Mouse (Mus musculus): ENCODE results near the gene Cd300lg. TPM values are rescaled to one million over a fixed set of nuclear protein-coding genes. Genes with fewer than 3 reads are reported as not detected.

Cd300lg gene
- total RNA-seq (2021): not detected
- long read RNA-seq, experiment 1: 0 reads
- long read RNA-seq, experiment 2, partial matches to known transcripts: 0 of 4 reads
- long read RNA-seq, experiment 2, other reads (novel, unspliced or antisense): 4 of 4 reads

DNA sequence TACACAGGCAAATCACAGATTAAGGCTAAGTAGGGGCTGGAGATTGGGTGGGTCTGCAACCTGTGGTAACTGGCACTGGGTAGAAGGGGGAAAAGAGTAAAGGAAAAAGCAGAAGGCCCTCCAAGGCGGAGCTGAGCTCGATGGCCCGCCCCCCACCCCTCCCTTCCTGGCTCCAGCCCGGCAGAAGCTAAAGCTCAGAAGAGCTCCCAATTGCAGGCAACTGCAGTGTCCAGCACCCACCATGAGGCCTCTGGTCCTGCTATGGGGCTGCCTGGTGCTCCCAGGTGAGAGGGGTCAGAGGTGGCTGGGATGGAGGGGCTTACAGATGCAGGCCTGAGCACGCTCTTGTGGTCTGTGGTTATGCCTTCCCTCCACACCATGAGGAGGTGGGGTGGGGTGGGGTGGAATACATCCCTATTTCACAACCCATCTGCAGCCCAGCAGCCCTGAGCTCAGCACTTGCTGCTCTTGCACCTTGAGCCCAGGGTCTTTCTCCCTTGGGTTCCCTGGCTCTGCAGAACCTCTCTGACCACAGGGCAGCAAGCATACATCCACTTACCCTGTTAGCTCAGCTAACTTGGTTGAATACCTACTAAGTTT lies at the start of gene Cd300lg:
TSS of gene Cd300lg (plus strand) at position 160 of the 600 bp plus-strand sequence.
- H3K4me3 ChIP-seq: no peak within 1 kb of the TSS
- H3K27ac ChIP-seq: no peak within 1 kb of the TSS
- TF ChIP-seq CTCF (IDR thresholded peaks at IDR 0.05): no peak
- DNase-seq (ENCODE audit: extremely low spot score in 1 of 2, low spot score in 2 of 2): no peak
- intact Hi-C loops (cut with DNase I): loop anchor here (5.0 kb wide), 1 partner anchor 124 kb away; no protein-coding TSS in a partner anchor

- no peak overlapping the region for H3K4me3 ChIP-seq
- no peak for TF ChIP-seq CTCF (IDR thresholded peaks at IDR 0.05)
- intact Hi-C loops (cut with DNase I): loop anchor here (2.0 kb wide), 1 partner anchor 39 kb away; no protein-coding TSS in a partner anchor
- peak overlapping the region; percentile 70 for H3K27ac ChIP-seq
- no peak for DNase-seq (ENCODE audit: extremely low spot score in 1 of 2, low spot score in 2 of 2)
Measured at GRCm38 (mm10) chr11:101991813-101992212, 49.5 kb upstream of the Cd300lg start.

GRCm38 (mm10) chr11:101992411-101992810 lies 48.9 kb upstream of the Cd300lg start:
- Histone ChIP-seq H3K27ac (peak overlapping the region; percentile 70), H3K4me3 (no peak overlapping the region)
- no peak for TF ChIP-seq CTCF (IDR thresholded peaks at IDR 0.05)
- intact Hi-C loops (cut with DNase I): no loop called here
- peak; percentile 51 to 63 for DNase-seq (ENCODE audit: extremely low spot score in 1 of 2, low spot score in 2 of 2)

DNA sequence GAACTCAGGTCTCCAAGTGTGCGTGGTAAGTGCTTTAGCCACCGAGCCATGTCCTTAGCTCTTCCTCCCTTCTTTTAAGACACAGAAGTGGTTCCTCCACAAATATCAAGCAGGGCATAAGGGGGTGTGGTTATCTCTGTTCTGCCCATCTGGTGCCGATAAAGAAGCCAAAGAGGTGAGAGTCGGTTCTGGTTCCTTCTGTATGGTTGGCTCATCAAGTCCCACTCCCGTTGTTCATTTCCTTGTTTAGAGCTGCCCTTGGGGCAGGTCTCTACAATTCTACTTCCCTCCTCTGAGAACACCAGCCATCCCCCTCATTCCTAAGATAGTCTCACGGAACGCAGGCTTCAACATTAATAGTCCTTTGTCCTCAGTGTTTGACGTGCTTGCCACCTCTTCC lies 47.2 kb upstream of the Cd300lg start:
- DNase-seq (ENCODE audit: extremely low spot score in 1 of 2, low spot score in 2 of 2): no peak
- H3K4me3 ChIP-seq: no peak overlapping the region
- no peak for TF ChIP-seq CTCF (IDR thresholded peaks at IDR 0.05)
- intact Hi-C loops (cut with DNase I): no loop called here
- peak overlapping the region; percentile 29; the same call in 1 of the 2 replicates for H3K27ac ChIP-seq

- no peak for DNase-seq (ENCODE audit: extremely low spot score in 1 of 2, low spot score in 2 of 2)
- H3K27ac ChIP-seq: no peak overlapping the region
- intact Hi-C loops (cut with DNase I): no loop called here
- no peak overlapping the region for H3K4me3 ChIP-seq
- no peak for TF ChIP-seq CTCF (IDR thresholded peaks at IDR 0.05)
Measured at GRCm38 (mm10) chr11:101995938-101996337, 45.4 kb upstream of the Cd300lg start.

DNA sequence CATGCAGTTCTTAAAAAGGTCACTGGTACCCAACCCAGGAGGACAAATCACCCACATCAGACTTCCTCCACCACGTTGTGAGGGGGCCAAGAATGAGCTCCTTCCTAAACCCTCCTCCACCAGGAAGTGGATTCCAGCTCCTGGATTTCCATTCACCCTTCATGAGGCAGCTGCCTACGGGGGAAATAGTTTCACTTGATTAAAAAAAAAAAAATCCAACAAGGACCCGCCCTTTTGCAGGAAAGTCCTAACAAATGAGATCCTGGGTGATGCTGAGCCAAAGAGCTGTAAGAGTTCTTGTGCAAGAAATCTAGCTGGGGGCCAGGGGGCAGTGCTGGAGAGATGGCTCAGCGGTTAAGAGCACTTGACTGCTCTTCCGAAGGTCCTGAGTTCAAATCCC lies 43.1 kb upstream of the Cd300lg start:
- intact Hi-C loops (cut with DNase I): no loop called here
- Histone ChIP-seq H3K27ac (no peak overlapping the region), H3K4me3 (no peak overlapping the region)
- DNase-seq (ENCODE audit: extremely low spot score in 1 of 2, low spot score in 2 of 2): no peak
- no peak for TF ChIP-seq CTCF (IDR thresholded peaks at IDR 0.05)

DNA sequence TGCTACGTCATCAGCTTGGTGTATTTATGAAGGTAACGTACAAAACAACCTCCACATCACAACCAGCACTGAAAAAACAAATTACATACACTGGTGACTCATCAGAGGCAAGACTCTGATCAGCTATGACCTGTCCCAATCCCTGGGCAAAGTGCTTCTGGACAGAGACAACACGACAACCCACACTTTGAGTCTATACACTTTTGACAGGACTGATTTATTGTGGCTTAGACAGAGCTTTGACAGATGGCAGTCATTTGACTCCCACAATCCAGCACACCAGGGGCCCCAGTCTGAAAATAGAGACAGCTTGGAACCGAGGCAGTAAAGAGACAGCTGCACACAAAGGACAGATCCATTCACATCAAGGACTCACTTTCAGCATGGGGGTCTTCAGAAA lies 41.8 kb upstream of the Cd300lg start:
- Histone ChIP-seq H3K27ac (no peak overlapping the region), H3K4me3 (no peak overlapping the region)
- no peak for DNase-seq (ENCODE audit: extremely low spot score in 1 of 2, low spot score in 2 of 2)
- intact Hi-C loops (cut with DNase I): no loop called here
- TF ChIP-seq CTCF (IDR thresholded peaks at IDR 0.05): no peak

GRCm38 (mm10) chr11:102004251-102004650 lies 37.1 kb upstream of the Cd300lg start:
- Histone ChIP-seq H3K4me3 (no peak overlapping the region), H3K27ac (no peak overlapping the region)
- intact Hi-C loops (cut with DNase I): no loop called here
- peak; percentile 38 for TF ChIP-seq CTCF (IDR thresholded peaks at IDR 0.05)
- DNase-seq (ENCODE audit: extremely low spot score in 1 of 2, low spot score in 2 of 2): no peak

- DNase-seq (ENCODE audit: extremely low spot score in 1 of 2, low spot score in 2 of 2): no peak
- Histone ChIP-seq H3K4me3 (no peak overlapping the region), H3K27ac (no peak overlapping the region)
- intact Hi-C loops (cut with DNase I): no loop called here
- TF ChIP-seq CTCF (IDR thresholded peaks at IDR 0.05): no peak
Measured at GRCm38 (mm10) chr11:102006271-102006670, 35.0 kb upstream of the Cd300lg start.

DNA sequence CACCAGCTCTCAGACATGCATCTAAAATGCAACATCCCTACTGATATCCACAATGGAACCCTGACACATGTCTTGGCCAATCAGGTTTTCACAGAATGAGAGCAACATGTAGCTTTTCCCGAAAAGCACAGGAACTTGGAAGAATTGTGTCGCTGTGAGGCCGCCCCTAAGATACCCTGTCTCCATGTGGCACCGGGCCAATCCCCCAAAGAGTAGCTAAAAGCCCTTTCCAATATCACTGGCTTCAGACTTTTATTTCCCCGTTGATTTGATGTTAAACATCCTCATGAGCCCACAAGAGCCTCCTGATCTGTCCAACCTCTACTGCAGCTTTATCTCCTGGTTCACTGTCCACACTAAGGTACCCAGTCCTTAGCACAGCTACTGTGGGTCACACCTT lies 34.6 kb upstream of the Cd300lg start:
- no peak for TF ChIP-seq CTCF (IDR thresholded peaks at IDR 0.05)
- Histone ChIP-seq H3K4me3 (no peak overlapping the region), H3K27ac (no peak overlapping the region)
- no peak for DNase-seq (ENCODE audit: extremely low spot score in 1 of 2, low spot score in 2 of 2)
- intact Hi-C loops (cut with DNase I): no loop called here

DNA sequence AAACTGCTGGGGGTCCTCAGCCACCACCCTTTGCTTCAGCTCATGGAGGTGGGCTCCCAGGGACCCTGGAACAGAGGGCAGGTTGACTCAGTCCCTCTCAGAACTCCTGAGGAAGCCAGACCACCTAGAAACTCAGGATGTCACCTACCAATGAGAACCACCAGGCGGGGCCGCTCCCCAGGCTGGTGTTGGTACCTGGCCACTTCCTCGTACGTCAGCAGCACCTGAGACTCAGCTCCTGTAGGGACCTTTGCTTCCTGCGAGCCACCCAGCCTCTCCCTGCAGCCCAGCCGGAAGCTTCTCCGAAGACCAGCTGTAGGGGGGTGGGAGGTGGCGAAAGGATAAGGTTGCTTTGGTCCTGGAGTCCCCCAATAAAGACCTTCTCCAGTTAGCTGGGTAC lies 32.9 kb upstream of the Cd300lg start:
- TF ChIP-seq CTCF (IDR thresholded peaks at IDR 0.05): no peak
- intact Hi-C loops (cut with DNase I): no loop called here
- Histone ChIP-seq H3K4me3 (no peak overlapping the region), H3K27ac (no peak overlapping the region)
- DNase-seq (ENCODE audit: extremely low spot score in 1 of 2, low spot score in 2 of 2): no peak

GRCm38 (mm10) chr11:102008954-102009637 lies 32.2 kb upstream of the Cd300lg start:
- TF ChIP-seq CTCF (IDR thresholded peaks at IDR 0.05): no peak
- Histone ChIP-seq H3K27ac (no peak overlapping the region; the same call in 1 of the 2 replicates), H3K4me3 (no peak overlapping the region)
- intact Hi-C loops (cut with DNase I): no loop called here
- no peak for DNase-seq (ENCODE audit: extremely low spot score in 1 of 2, low spot score in 2 of 2)
